Mouse (Mus musculus) G1E (cell line): ENCODE measurements at regions not wholly inside any gene's neighbourhood (a gene's known extent, or its start where the extent isn't known, plus 50 kb on each side); places are given as distances from the start of the nearest gene placed in this dataset.

Source experiments
- CTCF ChIP-seq: IDR thresholded peaks from 2 replicates; pipeline ENCODE4 v1.5.1; 2012; ENCODE audit warnings: low read depth, low read length, inconsistent platforms, mixed read lengths
- POLR2AphosphoS5 ChIP-seq: IDR thresholded peaks from 2 replicates; pipeline ENCODE4 v1.6.1; 2012; ENCODE audit warnings: low read depth, low read length, inconsistent platforms; ENCODE audit not compliant: insufficient replicate concordance

DNA sequence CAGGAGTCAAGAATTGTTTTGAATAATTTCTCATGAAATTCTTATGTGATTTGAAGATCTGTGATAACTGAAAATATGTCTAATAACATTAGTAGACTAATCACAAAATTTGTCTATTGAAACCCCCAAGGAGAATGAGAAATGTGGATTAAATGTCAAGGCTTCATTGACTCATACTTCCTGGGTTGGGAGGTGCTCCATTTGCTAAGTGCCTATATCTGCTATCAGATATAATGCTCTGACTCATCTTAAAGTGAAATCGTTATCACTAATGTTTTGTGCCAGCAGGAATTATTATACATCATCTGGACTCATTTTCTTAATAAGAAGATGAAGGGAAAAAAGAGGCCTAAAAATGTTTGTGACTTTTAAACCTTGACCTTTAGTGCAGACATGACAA, 337.5 kb upstream of the Nrxn1 start:
- TF ChIP-seq CTCF (no peak), POLR2AphosphoS5 (no peak)
